Mouse (Mus musculus): Measurements from ENCODE around the gene Agap3. TPM values are rescaled to one million over a fixed set of nuclear protein-coding genes. Genes with fewer than 3 reads are reported as not detected.

Gene Agap3
- total and polyA plus RNA-seq, 2 experiments from 2014 or later = 140 to 296 TPM

- Histone ChIP-seq H3K4me1 (ENCODE audit: insufficient read depth) (peaks cover 7% of the 10 kb centered on the region; the same call in 1 of the 2 replicates), H3K27me3 (ENCODE audit: insufficient read depth, low read length) (peaks cover 5% of the 10 kb centered on the region; the same call in 1 of the 2 replicates), H3K9me3 (ENCODE audit: low read length) (no peaks in the 10 kb centered on the region), H3K4me2 (ENCODE audit: low read depth) (no peak overlapping the region), H3K36me3 (ENCODE audit: insufficient read depth) (peaks cover 22% of the 10 kb centered on the region), H3K9ac (no peak overlapping the region), H3K4me3 (ENCODE audit: low read depth, low read length) (no peak overlapping the region), H3K27ac (ENCODE audit: low read depth, low read length) (no peak overlapping the region)
- 12% methylated on average over 13 of the region's 15 CpGs for WGBS
- no peak for TF ChIP-seq CTCF (IDR thresholded peaks at IDR 0.05; ENCODE audit: low read depth)
- no peak for DNase-seq
- ATAC-seq = no peak
These were observed 24.0 kb upstream of the Agap3 start for GRCm38 (mm10) chr5:24427981-24428402.

DNA sequence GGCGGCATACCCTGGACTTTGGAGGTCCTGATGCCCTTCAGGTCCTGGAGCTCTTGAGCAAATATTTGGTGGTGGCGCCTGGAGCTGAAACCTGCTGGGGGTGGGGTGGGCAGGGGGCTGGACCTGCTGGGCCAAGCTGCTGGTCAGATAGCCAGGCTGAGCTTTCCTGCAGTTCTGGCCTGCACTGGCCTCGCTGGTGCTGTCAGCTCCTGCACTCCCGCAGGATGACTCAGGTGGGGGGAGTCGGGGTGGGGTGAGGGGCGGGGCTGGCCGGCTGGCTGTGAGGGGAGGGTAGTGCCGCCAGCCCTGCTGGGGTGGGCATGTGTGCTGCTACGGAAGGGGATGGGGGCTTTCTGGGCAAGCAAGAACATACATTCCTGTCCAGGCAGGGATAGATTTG is 23.4 kb upstream of the Agap3 start:
- TF ChIP-seq CTCF (IDR thresholded peaks at IDR 0.05; ENCODE audit: low read depth) = no peak
- H3K4me3 ChIP-seq (ENCODE audit: low read depth, low read length) = no peak overlapping the region
- H3K27ac ChIP-seq (ENCODE audit: low read depth, low read length) = no peak overlapping the region
- peaks cover 22% of the 10 kb centered on the region for H3K36me3 ChIP-seq (ENCODE audit: insufficient read depth)
- ATAC-seq (no peak), DNase-seq (no peak)
- WGBS = 16% methylated on average over 9 of the region's 9 CpGs
- H3K4me1 ChIP-seq (ENCODE audit: insufficient read depth) = peaks cover 7% of the 10 kb centered on the region; the same call in 1 of the 2 replicates
- H3K4me2 ChIP-seq (ENCODE audit: low read depth) = no peak overlapping the region
- H3K27me3 ChIP-seq (ENCODE audit: insufficient read depth, low read length) = peaks cover 5% of the 10 kb centered on the region; the same call in 1 of the 2 replicates
- H3K9me3 ChIP-seq (ENCODE audit: low read length) = no peaks in the 10 kb centered on the region
- H3K9ac ChIP-seq = no peak overlapping the region

- no peak overlapping the region for H3K4me3 ChIP-seq (ENCODE audit: low read depth, low read length)
- no peak overlapping the region for H3K4me2 ChIP-seq (ENCODE audit: low read depth)
- H3K27me3 ChIP-seq (ENCODE audit: insufficient read depth, low read length) = no peaks in the 10 kb centered on the region
- ATAC-seq = no peak
- H3K36me3 ChIP-seq (ENCODE audit: insufficient read depth) = peaks cover 35% of the 10 kb centered on the region
- no peaks in the 10 kb centered on the region for H3K9me3 ChIP-seq (ENCODE audit: low read length)
- TF ChIP-seq CTCF (IDR thresholded peaks at IDR 0.05; ENCODE audit: low read depth) = no peak
- no peak overlapping the region for H3K9ac ChIP-seq
- no peak for DNase-seq
- 88% methylated on average over 8 of the region's 8 CpGs for WGBS
- H3K27ac ChIP-seq (ENCODE audit: low read depth, low read length) = no peak overlapping the region
- H3K4me1 ChIP-seq (ENCODE audit: insufficient read depth) = no peaks in the 10 kb centered on the region
These were observed 18.0 kb upstream of the Agap3 start for GRCm38 (mm10) chr5:24433993-24434392.

DNA sequence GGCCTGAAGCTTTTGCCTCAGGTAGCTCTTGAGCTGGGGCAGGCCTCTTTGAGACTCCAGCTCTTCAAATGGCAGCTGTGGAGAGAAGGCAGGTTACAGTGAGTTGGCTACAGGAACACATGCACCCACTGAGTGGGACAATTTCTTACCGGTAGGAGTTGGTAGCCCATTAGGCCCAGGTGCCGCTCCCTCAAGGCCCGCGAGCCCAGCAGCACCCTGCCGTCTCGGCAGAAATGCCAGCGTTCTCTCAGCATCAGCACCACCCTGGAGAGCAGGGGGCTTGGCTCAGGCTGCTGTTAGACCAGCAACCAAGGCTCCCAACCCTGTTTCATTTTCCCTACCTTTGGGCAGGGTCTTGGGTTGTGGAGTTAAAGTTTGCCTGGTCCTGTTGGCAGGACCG is 10.8 kb upstream of the Agap3 start:
- H3K4me1 ChIP-seq (ENCODE audit: insufficient read depth) = no peaks in the 10 kb centered on the region; the same call in 1 of the 2 replicates
- no peak overlapping the region for H3K27ac ChIP-seq (ENCODE audit: low read depth, low read length)
- ATAC-seq (no peak), DNase-seq (no peak)
- H3K4me3 ChIP-seq (ENCODE audit: low read depth, low read length) = no peak overlapping the region
- 93% methylated on average over 8 of the region's 8 CpGs for whole genome bisulfite sequencing
- H3K36me3 ChIP-seq (ENCODE audit: insufficient read depth) = peaks cover 36% of the 10 kb centered on the region
- TF ChIP-seq CTCF (IDR thresholded peaks at IDR 0.05; ENCODE audit: low read depth) = no peak
- H3K9me3 ChIP-seq (ENCODE audit: low read length) = no peaks in the 10 kb centered on the region
- H3K27me3 ChIP-seq (ENCODE audit: insufficient read depth, low read length) = no peaks in the 10 kb centered on the region
- H3K4me2 ChIP-seq (ENCODE audit: low read depth) = no peak overlapping the region
- H3K9ac ChIP-seq = no peak overlapping the region

- H3K4me1 ChIP-seq (ENCODE audit: insufficient read depth) = peaks cover 4% of the 10 kb centered on the region
- H3K9ac ChIP-seq = no peak overlapping the region
- TF ChIP-seq CTCF (IDR thresholded peaks at IDR 0.05; ENCODE audit: low read depth) = no peak
- no peak overlapping the region for H3K4me3 ChIP-seq (ENCODE audit: low read depth, low read length)
- H3K27me3 ChIP-seq (ENCODE audit: insufficient read depth, low read length) = no peaks in the 10 kb centered on the region
- 89% methylated on average over 9 of the region's 9 CpGs for WGBS
- DNase-seq = no peak
- ATAC-seq = no peak
- H3K9me3 ChIP-seq (ENCODE audit: low read length) = no peaks in the 10 kb centered on the region
- H3K27ac ChIP-seq (ENCODE audit: low read depth, low read length) = no peak overlapping the region
- peaks cover 36% of the 10 kb centered on the region for H3K36me3 ChIP-seq (ENCODE audit: insufficient read depth)
- H3K4me2 ChIP-seq (ENCODE audit: low read depth) = no peak overlapping the region
These were observed 9.9 kb upstream of the Agap3 start for GRCm38 (mm10) chr5:24442029-24442428.

- Histone ChIP-seq H3K27ac (ENCODE audit: low read depth, low read length) (no peak overlapping the region), H3K4me1 (ENCODE audit: insufficient read depth) (peaks cover 16% of the 10 kb centered on the region), H3K9ac (no peak overlapping the region), H3K9me3 (ENCODE audit: low read length) (no peaks in the 10 kb centered on the region), H3K36me3 (ENCODE audit: insufficient read depth) (peaks cover 36% of the 10 kb centered on the region), H3K4me2 (ENCODE audit: low read depth) (no peak overlapping the region), H3K27me3 (ENCODE audit: insufficient read depth, low read length) (no peaks in the 10 kb centered on the region), H3K4me3 (ENCODE audit: low read depth, low read length) (no peak overlapping the region)
- ATAC-seq (no peak), DNase-seq (no peak)
- no peak for TF ChIP-seq CTCF (IDR thresholded peaks at IDR 0.05; ENCODE audit: low read depth)
- WGBS = 91% methylated on average over 7 of the region's 7 CpGs
These were observed 8.8 kb upstream of the Agap3 start for GRCm38 (mm10) chr5:24443204-24443603.

- no peaks in the 10 kb centered on the region for H3K27me3 ChIP-seq (ENCODE audit: insufficient read depth, low read length)
- peaks cover 33% of the 10 kb centered on the region for H3K36me3 ChIP-seq (ENCODE audit: insufficient read depth)
- TF ChIP-seq CTCF (IDR thresholded peaks at IDR 0.05; ENCODE audit: low read depth) = no peak
- WGBS = 83% methylated on average over 12 of the region's 12 CpGs
- no peak for DNase-seq
- peak overlapping the region; percentile 98; the same call in 1 of the 2 replicates for H3K9ac ChIP-seq
- ATAC-seq = no peak
- peaks cover 16% of the 10 kb centered on the region for H3K4me1 ChIP-seq (ENCODE audit: insufficient read depth)
- no peaks in the 10 kb centered on the region for H3K9me3 ChIP-seq (ENCODE audit: low read length)
- H3K4me2 ChIP-seq (ENCODE audit: low read depth) = peak overlapping the region; percentile 97
- H3K27ac ChIP-seq (ENCODE audit: low read depth, low read length) = no peak overlapping the region
- H3K4me3 ChIP-seq (ENCODE audit: low read depth, low read length) = peak overlapping the region; percentile 87; the same call in 1 of the 2 replicates
These were observed 8.1 kb upstream of the Agap3 start for GRCm38 (mm10) chr5:24443927-24444326.

Measured in forebrain, postnatal 0 days (tissue).